Mouse (Mus musculus) embryo, embryonic 10.5 days (tissue): ENCODE results near the gene Phyhipl.

Experiments used
- DNase-seq: peaks from one replicate; pipeline ENCODE4 v3.0.0-alpha.2; 2015; ENCODE audit warnings: low spot score

The Phyhipl gene

GRCm38 (mm10) chr10:70655828-70656227 lies at the start of gene Phyhipl:
Gene Phyhipl (minus strand): TSS chr10:70655965.
- DNase-seq = peak; percentile 19

GRCm38 (mm10) chr10:70703211-70703610 lies 47.4 kb upstream of the Phyhipl start:
- DNase-seq = no peak

DNA sequence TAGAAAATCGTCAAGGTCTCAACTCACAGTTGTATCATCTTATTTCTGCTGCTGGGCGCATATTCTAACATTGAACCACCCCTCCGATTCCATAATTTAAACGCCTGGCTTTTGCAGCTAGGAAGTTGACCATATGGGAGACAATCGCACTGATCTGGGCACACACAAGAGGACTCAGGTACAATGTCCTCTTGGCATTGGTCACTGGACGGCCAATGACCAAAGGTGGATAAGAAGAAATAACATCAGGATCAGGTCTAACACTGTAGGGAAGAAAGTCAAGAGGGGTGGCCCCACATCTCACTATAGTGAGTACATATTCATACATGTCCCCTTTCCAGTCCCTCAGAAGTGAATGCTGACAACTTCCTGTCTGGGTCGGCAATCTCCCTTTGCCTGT lies 43.8 kb upstream of the Phyhipl start:
- no peak for DNase-seq

DNA sequence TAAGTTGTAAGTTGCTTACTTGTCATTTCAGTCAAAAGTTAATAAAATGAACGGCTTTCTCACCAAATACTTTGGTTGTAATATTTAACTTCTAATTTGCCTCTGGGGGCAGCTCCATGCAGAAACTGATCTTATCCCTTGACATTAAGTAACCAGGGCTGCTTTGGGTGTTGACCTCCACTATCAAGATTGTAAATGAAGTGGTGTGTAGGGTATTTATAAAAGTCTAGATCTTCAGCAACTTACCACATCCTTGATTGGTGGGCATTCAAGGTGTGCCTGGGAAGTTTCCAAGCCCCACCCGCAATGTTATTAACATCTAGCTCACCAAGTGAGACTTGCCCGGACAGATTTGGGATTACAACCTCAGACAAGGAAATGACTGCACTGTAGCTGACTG lies 42.2 kb upstream of the Phyhipl start:
- DNase-seq = no peak

GRCm38 (mm10) chr10:70696748-70697585 lies 41.2 kb upstream of the Phyhipl start:
- peak; percentile 12 for DNase-seq

GRCm38 (mm10) chr10:70689346-70689745 lies 33.6 kb upstream of the Phyhipl start:
- no peak for DNase-seq

GRCm38 (mm10) chr10:70688881-70689280 lies 33.1 kb upstream of the Phyhipl start:
- DNase-seq = no peak

- no peak for DNase-seq
Observed at GRCm38 (mm10) chr10:70686941-70687703, 31.4 kb upstream of the Phyhipl start.

- DNase-seq = peak; percentile 65
Observed at GRCm38 (mm10) chr10:70686505-70686904, 30.7 kb upstream of the Phyhipl start.

DNA sequence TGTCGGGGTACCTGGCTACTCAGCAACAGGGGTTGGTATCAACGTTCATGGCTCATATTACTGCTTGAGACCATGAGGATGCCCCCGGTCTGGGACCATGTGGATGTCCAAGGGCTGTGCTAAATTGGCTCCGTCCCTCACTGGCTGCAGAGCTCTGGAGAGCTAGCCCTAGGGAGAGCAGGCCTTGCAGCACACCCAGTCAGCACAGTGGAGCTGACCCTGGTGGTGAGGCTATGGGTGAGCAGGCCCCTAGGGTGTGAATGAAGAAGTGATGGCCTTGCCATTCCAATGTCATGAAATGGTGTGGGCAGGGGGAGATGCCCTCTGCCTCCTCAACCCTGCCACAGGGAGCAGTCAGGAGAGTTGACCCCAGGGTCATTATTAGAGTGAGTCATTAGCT lies 27.7 kb upstream of the Phyhipl start:
- DNase-seq = no peak

- DNase-seq = no peak
Observed at GRCm38 (mm10) chr10:70677946-70678345, 22.2 kb upstream of the Phyhipl start.

GRCm38 (mm10) chr10:70656272-70656671 lies 507 bp upstream of the Phyhipl start:
- peak; percentile 33 for DNase-seq

DNA sequence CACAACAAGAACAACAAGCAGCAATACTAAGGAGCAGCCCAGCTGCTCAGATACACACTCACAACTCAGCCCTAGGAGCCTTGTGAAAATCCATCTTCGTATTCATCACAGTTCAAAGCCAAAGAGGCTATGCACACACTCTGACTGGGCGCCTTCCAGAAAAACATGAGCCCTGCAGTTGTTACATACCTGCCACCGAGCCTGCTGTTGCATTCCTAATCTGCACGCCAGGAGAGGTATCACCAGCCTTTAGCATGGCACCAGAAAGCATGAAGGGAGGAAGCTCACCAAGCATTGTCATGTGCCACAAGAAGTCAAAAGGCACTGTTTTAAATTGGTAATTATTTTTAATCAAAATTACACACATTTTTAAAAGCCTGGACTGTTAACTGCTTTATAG lies 1.1 kb downstream of the Phyhipl start:
- no peak for DNase-seq

DNA sequence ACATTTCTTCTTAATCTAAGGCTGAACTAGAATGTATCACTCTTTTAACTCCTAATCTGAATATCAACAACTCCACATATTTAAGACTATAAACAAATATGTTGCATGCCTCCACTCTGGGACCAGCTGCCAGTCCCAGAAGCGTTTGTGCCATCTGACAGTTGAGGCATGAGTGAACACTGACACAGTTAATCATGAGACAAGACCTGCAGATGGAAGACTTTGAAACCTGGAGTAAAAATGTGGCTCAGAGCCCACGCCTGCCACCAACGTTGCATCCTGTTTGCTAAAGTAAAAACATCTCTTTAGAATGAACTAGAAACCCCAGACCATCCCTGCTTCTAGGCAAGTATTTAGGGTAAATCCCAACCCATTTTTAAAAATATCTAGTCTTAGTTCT lies 1.6 kb downstream of the Phyhipl start:
- no peak for DNase-seq

- peak; percentile 48 for DNase-seq
Observed at GRCm38 (mm10) chr10:70651769-70652648, 3.8 kb downstream of the Phyhipl start.

- no peak for DNase-seq
Observed at GRCm38 (mm10) chr10:70648831-70649230, 6.9 kb downstream of the Phyhipl start.

DNA sequence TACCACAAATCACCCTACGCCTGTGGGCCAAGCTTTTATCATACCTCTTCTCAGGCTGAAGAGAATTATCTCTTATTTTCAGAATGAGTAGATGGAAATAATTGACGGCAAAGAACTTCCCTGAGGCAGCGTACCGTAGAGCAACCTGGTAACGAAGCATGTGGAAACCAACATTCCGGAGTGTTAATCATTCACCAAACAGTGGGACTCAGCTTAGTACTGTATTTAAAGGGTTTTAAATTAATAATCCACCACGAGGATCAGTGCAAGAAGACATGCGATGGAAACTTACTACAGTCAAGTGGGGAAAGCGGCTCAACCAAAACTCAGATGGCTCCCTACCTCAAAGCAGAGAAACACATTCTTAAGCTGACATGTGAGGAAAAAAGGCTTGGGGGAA lies 12.6 kb downstream of the Phyhipl start:
- no peak for DNase-seq

DNA sequence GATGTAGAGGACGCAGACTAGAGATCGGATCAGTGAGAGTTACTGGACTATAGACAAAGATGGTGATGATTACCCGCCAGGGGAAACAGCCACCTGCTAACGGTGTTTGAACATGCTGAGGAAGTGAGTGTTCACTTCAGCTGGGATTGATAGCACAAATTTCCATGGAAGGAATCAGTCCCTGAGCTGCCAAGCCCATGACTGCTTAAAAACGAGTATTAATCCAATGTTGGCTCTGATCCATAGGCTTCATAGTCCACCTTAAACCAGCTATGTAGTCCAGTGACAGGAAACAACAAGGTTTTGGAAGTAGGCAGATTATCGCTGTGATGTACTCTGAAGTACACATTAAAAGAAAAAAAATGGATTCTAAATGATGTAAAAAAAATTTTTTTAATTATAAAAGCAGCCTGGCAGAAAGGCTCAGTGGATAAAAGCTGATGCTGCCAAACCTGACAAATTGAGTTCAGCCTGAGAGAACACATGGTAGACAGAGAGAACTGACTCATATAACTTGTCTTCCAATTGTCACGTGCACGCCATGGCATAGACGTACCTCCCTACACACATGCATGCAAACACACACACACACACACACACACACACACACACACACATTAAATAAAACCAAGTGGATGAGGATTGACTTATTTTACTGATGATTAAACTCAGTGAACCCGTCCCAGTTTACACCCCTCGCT lies 14.7 kb downstream of the Phyhipl start:
- DNase-seq = no peak

- DNase-seq = peak; percentile 57
Observed at GRCm38 (mm10) chr10:70640075-70640737, 15.6 kb downstream of the Phyhipl start.

DNA sequence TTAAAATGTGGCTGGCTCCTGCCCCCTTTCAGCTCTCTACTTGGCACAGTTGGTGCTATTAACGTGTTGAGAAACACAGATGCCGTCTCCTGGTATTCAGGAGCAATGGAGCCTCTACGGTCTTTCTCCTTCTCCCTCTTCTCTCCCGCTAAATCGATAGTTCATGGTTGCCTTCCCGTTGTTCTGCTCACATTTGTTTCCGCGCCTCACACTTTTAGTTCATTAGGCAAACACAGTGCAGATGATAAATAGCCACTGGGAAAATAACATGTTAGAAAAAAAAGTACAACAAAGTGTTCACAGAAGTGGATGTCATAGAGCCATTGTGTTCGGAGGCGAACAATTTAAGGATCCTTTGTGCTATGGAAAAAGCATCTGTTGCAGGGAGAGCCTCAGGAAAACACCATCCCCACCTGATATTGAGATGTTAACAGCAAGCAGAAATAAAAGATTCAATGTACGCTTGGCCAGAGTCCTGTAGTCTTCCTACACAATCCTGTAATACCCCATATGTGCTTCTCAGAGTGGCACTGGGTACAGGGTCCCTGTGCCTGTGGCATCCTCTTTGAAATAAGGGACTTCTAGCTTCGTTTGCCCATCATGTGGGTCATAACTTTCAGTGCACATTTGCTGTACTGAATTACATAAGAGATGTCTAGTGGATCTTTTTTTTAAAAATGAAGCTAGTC lies 18.0 kb downstream of the Phyhipl start:
- peak; percentile 69 for DNase-seq
